Mouse (Mus musculus) thymus, adult 2 months (tissue): ENCODE results near the gene Mrpl51. TPM values are rescaled to one million over a fixed set of nuclear protein-coding genes. Genes with fewer than 3 reads are reported as not detected.
A peak's percentile ranks its signal among the peaks of the same experiment; 100 is the strongest.

Source experiments
- DNase-seq: peaks from one replicate; pipeline ENCODE4 v3.0.0; 2021
- H3K27ac ChIP-seq: fragments of 200-500 bp; 2 replicates; pipeline ENCODE4 v1.5.1; 2012; ENCODE audit warnings: low read length, control low read depth; ENCODE audit not compliant: control insufficient read depth, insufficient read depth
- H3K27me3 ChIP-seq: fragments of 200-500 bp; 2 replicates; pipeline ENCODE4 v1.6.1; 2012; ENCODE audit warnings: mild to moderate bottlenecking, low read length, moderate library complexity, mixed read lengths; ENCODE audit not compliant: control insufficient read depth, insufficient read depth
- H3K36me3 ChIP-seq: fragments of 200-500 bp; 2 replicates; pipeline ENCODE4 v1.6.1; 2012; ENCODE audit warnings: mild to moderate bottlenecking, low read length, moderate library complexity; ENCODE audit not compliant: control insufficient read depth, insufficient read depth
- H3K4me1 ChIP-seq: fragments of 200-500 bp; replicated peaks from 2 replicates; pipeline ENCODE4 v1.6.1; 2012; ENCODE audit warnings: low read length; ENCODE audit not compliant: control insufficient read depth, insufficient read depth
- H3K4me3 ChIP-seq: fragments of 200-500 bp; 2 replicates; pipeline ENCODE4 v1.5.1; 2012; ENCODE audit warnings: mild to moderate bottlenecking, low read length, control low read depth, moderate library complexity; ENCODE audit not compliant: control insufficient read depth, insufficient read depth
- CTCF ChIP-seq: fragments of 200-500 bp; IDR thresholded peaks from 2 replicates; pipeline ENCODE4 v1.5.1; 2012; ENCODE audit warnings: mild to moderate bottlenecking, control low read depth, low read length, moderate library complexity, borderline replicate concordance; ENCODE audit not compliant: control insufficient read depth, poor library complexity, insufficient read depth; ENCODE audit errors: extremely low read depth
- POLR2A ChIP-seq: fragments of 200-500 bp; IDR thresholded peaks from 2 replicates; pipeline ENCODE4 v1.6.1; 2012; ENCODE audit warnings: mild to moderate bottlenecking, low read length, control low read depth, moderate library complexity; ENCODE audit not compliant: control insufficient read depth, poor library complexity, insufficient read depth; ENCODE audit errors: extremely low read depth
- WGBS: fragments of 180-500 bp; shearing (Covaris S2); methylation state at CpG from one replicate; pipeline ENCODE4 v1.1.7; 2018; 5-methylcytosine and 5-hydroxymethylcytosine counted together
- polyA plus RNA-seq: library from polyadenylated mRNA; depleted of rRNA; stranded (reverse); fragments of >200 nt; gene quantifications from 2 replicates; pipeline ENCODE4 v1.2.3, GENCODE M21; 2012

The Mrpl51 gene
- polyA plus RNA-seq, 1 experiment: 70.7 TPM

DNA sequence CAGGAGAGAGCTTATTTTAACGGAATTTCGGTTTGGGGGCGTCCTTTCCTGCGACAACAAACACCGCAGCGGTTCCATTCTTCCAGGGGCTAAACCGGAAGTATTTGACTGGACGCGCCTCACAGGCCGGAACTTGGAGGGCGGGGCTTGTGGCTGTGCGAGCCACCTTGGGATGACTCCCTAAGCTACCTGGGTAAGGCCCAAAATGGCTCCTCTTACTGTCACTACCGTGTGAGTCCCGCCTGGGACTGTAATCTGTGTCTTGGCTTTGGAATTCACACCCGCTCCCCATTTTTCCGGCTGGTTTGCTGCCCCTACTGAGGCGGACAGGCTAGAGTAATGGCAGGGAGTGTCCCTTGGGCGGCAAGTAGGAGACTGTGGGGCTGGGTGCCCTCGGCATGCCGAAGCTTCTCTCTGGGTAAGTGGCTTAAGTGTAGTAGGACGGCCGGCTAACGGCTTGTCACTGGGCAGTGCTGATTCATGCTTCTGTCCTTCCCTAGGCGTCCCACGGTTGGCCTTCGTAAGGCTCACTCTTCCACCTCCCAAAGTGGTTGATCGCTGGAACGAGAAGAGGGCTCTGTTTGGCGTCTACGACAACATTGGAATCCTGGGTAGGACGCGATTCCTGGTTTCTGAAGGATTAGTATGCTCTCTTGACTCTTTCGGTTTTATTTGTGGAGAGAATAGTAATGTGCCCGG is 564 bp downstream of the Mrpl51 start:
- DNase-seq: peak; percentile 87
- Histone ChIP-seq H3K4me3 (peak overlapping the region; percentile 86), H3K4me1 (peaks cover 2% of the 10 kb centered on the region), H3K36me3 (peaks cover 10% of the 10 kb centered on the region), H3K27me3 (no peaks in the 10 kb centered on the region), H3K27ac (peak overlapping the region; percentile 86)
- TF ChIP-seq CTCF (no peak), POLR2A (no peak; the same call in 1 of the 2 replicates)
- under 1% methylated on average over 34 of the region's 34 CpGs for WGBS

DNA sequence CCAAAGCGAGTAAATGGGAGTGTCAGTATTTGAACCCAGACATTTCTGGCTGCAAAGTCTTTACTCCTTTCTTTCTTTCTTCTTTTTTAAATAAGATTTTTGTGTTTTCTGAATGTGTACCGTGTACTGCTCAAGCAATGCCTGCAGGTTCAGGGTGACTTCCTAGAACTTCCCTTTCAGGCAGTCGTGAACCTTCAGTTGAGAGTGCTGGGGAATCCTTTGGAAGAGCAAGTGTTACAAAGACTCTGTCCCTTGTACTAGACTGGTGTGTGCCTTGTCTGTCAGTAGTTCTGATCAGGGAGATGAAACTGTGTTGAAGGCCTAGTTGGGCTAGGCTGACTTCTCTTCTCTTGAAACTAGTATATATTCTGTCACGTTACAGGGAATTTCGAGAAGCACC is 1.2 kb downstream of the Mrpl51 start:
- Histone ChIP-seq H3K27me3 (no peaks in the 10 kb centered on the region), H3K36me3 (peaks cover 8% of the 10 kb centered on the region; the same call in 1 of the 2 replicates), H3K27ac (peak overlapping the region; percentile 86; the same call in 1 of the 2 replicates), H3K4me1 (peaks cover 2% of the 10 kb centered on the region), H3K4me3 (peak overlapping the region; percentile 86)
- TF ChIP-seq CTCF (no peak), POLR2A (no peak)
- 29% methylated on average over 5 of the region's 5 CpGs for WGBS
- no peak for DNase-seq

DNA sequence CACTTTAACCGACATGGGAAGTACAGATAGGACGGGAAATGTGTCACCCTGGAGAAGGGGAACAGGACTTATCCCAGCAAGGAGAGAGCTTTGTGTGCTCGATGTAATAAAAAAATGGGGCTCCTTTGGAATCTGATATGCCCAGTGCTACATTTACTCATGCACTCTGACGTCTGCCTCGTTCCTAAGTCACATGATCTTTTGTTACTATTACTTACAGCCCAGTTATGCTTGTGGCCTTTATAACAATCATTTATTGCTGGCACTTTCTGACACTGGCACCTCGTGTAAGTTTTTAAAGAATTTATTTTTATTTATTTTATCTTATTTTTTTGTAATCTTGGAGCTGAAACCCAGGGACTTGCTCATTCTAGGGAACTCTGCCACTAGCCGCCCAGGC is 1.8 kb downstream of the Mrpl51 start:
- WGBS: 82% methylated on average over 7 of the region's 7 CpGs
- H3K4me3 ChIP-seq: no peak overlapping the region
- TF ChIP-seq CTCF (no peak), POLR2A (no peak)
- no peak overlapping the region for H3K27ac ChIP-seq
- H3K27me3 ChIP-seq: no peaks in the 10 kb centered on the region
- DNase-seq: no peak
- peaks cover 5% of the 10 kb centered on the region; the same call in 1 of the 2 replicates for H3K36me3 ChIP-seq
- H3K4me1 ChIP-seq: peaks cover 2% of the 10 kb centered on the region

DNA sequence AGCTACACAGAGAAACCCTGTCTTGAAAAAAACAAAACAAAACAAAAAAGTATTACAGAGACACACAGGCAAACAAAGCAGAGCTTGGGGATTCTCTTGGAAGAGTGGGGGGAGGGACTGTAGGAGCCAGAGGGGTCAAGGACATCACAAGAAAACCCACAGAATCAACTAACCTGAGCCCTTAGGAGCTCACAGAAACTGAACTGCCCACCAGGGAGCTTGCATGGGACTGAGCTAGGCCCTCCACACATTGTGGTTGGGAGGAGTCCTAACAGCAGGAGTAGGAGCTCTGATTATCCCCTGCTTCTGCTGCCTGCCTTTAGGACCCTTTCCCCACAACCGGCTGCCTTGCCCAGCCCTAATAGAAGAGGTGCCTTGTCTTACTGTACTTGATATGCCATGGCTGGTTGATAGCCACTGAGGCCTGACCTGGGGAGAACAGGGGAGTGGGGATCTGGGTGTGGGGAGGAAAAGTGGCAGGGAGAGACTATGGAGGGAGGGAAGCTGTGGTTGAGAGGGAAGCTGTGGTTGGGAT is 4.0 kb downstream of the Mrpl51 start:
- TF ChIP-seq CTCF (no peak), POLR2A (no peak)
- H3K36me3 ChIP-seq: 0 out of 2 replicates have a peak, but pooled peaks cover 4% of the 10 kb centered on the region

DNA sequence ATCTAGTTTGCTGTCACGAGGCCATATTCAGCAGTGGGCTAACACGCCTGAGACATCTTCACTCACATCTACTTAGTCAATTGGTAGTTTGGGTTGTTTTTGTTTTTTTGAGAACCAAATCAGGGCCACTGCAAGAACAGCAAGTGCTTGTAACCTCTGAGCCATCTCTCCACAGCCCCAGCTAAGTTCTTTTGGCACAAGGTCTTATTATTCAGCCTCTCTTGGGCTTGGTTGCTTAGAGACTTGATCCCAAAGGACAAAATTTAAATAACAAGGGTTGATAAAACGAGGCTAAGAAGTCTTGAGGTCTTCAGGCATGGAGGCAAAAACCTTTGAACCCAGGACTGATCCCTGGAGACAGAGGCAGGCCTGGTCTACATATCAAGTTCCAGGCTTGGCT is 4.7 kb downstream of the Mrpl51 start:
- Histone ChIP-seq H3K4me1 (peaks cover 2% of the 10 kb centered on the region), H3K27me3 (no peaks in the 10 kb centered on the region), H3K27ac (no peak overlapping the region), H3K36me3 (0 out of 2 replicates have a peak, but pooled peaks cover 4% of the 10 kb centered on the region), H3K4me3 (no peak overlapping the region)
- WGBS: 93% methylated on average over 3 of the region's 3 CpGs
- DNase-seq: no peak
- no peak for TF ChIP-seq CTCF
- no peak for TF ChIP-seq POLR2A

More for the DNA sequence above, 4.0 kb downstream of the Mrpl51 start:
- Histone ChIP-seq H3K27me3 (no peaks in the 10 kb centered on the region), H3K4me1 (peaks cover 2% of the 10 kb centered on the region), H3K4me3 (no peak overlapping the region), H3K27ac (no peak overlapping the region)
- no peak for DNase-seq
- WGBS: 92% methylated on average over 1 of the region's 1 CpGs

DNA sequence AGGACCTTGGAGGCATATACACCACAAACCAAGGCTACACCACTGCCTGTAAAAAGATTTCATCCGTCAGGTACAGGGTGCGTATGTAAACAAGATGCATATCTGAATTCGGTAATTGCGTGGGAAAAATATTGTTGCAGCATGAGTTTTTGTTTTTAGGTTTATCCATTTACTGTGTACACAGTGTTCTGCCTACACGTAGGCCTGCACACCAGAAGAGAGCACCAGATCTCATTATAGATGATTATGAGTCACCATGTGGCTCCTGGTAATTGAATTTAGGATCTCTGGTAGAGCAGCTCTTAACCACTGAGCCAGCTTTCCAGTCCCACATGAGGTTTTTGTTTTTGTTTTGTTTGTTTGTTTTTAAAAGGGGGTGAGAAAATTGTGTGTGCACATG is 5.6 kb downstream of the Mrpl51 start:
- no peaks in the 10 kb centered on the region for H3K27me3 ChIP-seq

More for the DNA sequence above, 5.6 kb downstream of the Mrpl51 start:
- Histone ChIP-seq H3K4me3 (no peak overlapping the region), H3K36me3 (0 out of 2 replicates have a peak, but pooled peaks cover 4% of the 10 kb centered on the region), H3K27ac (no peak overlapping the region), H3K4me1 (peaks cover 2% of the 10 kb centered on the region)
- WGBS: 96% methylated on average over 5 of the region's 5 CpGs
- DNase-seq: no peak
- TF ChIP-seq POLR2A (no peak), CTCF (no peak)
